Mouse (Mus musculus): ENCODE measurements around the gene Adcy3. TPM values are rescaled to one million over a fixed set of nuclear protein-coding genes. Genes with fewer than 3 reads are reported as not detected.
A peak's percentile ranks its signal among the peaks of the same experiment; 100 is the strongest.
"Not testable (repeated sequence)": the region's sequence is repeated elsewhere in the genome, so short reads cannot be mapped to it uniquely, and the experiment has no call there.

The Adcy3 gene
- polyA plus RNA-seq, 1 experiment from 2014 or later = 17.4 TPM

GRCm38 (mm10) chr12:4206106-4206505, 73.2 kb downstream of the Adcy3 start:
- Histone ChIP-seq H3K36me3 (peaks cover 60% of the 10 kb centered on the region), H3K27ac (replicated peaks) (no peak overlapping the region), H3K9ac (no peak overlapping the region), H3K4me2 (replicated peaks) (no peak overlapping the region), H3K4me1 (no peaks in the 10 kb centered on the region), H3K27me3 (no peaks in the 10 kb centered on the region), H3K4me3 (replicated peaks) (no peak overlapping the region), H3K9me3 (replicated peaks) (no peaks in the 10 kb centered on the region)
- 91% methylated on average over 11 of the region's 11 CpGs for WGBS
- ATAC-seq (ENCODE audit: insufficient number of reproducible peaks, low FRiP score, low TSS enrichment, low read depth) = no peak

- no peak for ATAC-seq (ENCODE audit: insufficient number of reproducible peaks, low FRiP score, low TSS enrichment, low read depth)
- WGBS = 79% methylated on average over 15 of the region's 15 CpGs
These were observed 75.7 kb downstream of the Adcy3 start for GRCm38 (mm10) chr12:4208405-4209133.

GRCm38 (mm10) chr12:4209196-4209595, 76.3 kb downstream of the Adcy3 start:
- no peak overlapping the region for H3K9ac ChIP-seq
- no peaks in the 10 kb centered on the region for H3K9me3 ChIP-seq (replicated peaks)
- peaks cover 68% of the 10 kb centered on the region for H3K36me3 ChIP-seq
- no peaks in the 10 kb centered on the region for H3K4me1 ChIP-seq
- no peak overlapping the region for H3K4me3 ChIP-seq (replicated peaks)
- no peak overlapping the region for H3K27ac ChIP-seq (replicated peaks)
- H3K4me2 ChIP-seq (replicated peaks) = no peak overlapping the region
- no peak for ATAC-seq (ENCODE audit: insufficient number of reproducible peaks, low FRiP score, low TSS enrichment, low read depth)
- WGBS = 95% methylated on average over 9 of the region's 9 CpGs
- no peaks in the 10 kb centered on the region for H3K27me3 ChIP-seq

More at GRCm38 (mm10) chr12:4208405-4209133, 75.7 kb downstream of the Adcy3 start:
- peaks cover 63% of the 10 kb centered on the region for H3K36me3 ChIP-seq
- H3K27ac ChIP-seq (replicated peaks) = no peak overlapping the region
- no peaks in the 10 kb centered on the region for H3K9me3 ChIP-seq (replicated peaks)
- no peak overlapping the region for H3K4me2 ChIP-seq (replicated peaks)
- no peak overlapping the region for H3K4me3 ChIP-seq (replicated peaks)
- no peaks in the 10 kb centered on the region for H3K4me1 ChIP-seq
- H3K27me3 ChIP-seq = no peaks in the 10 kb centered on the region
- no peak overlapping the region for H3K9ac ChIP-seq

- Histone ChIP-seq H3K9ac (no peak overlapping the region), H3K4me1 (no peaks in the 10 kb centered on the region), H3K4me3 (replicated peaks) (no peak overlapping the region), H3K36me3 (peaks cover 74% of the 10 kb centered on the region), H3K9me3 (replicated peaks) (no peaks in the 10 kb centered on the region), H3K27ac (replicated peaks) (no peak overlapping the region), H3K27me3 (no peaks in the 10 kb centered on the region), H3K4me2 (replicated peaks) (no peak overlapping the region)
- ATAC-seq (ENCODE audit: insufficient number of reproducible peaks, low FRiP score, low TSS enrichment, low read depth) = no peak
- 81% methylated on average over 9 of the region's 9 CpGs for WGBS
These were observed 78.3 kb downstream of the Adcy3 start for GRCm38 (mm10) chr12:4211174-4211573.

- Histone ChIP-seq H3K9me3 (replicated peaks) (no peaks in the 10 kb centered on the region), H3K4me1 (no peaks in the 10 kb centered on the region), H3K4me3 (replicated peaks) (no peak overlapping the region), H3K27ac (replicated peaks) (no peak overlapping the region), H3K27me3 (no peaks in the 10 kb centered on the region), H3K4me2 (replicated peaks) (no peak overlapping the region), H3K9ac (no peak overlapping the region), H3K36me3 (peaks cover 73% of the 10 kb centered on the region)
- WGBS = 55% methylated on average over 8 of the region's 8 CpGs
- ATAC-seq (ENCODE audit: insufficient number of reproducible peaks, low FRiP score, low TSS enrichment, low read depth) = peak; percentile 36; the same call in 1 of the 2 replicates
These were observed 80.0 kb downstream of the Adcy3 start for GRCm38 (mm10) chr12:4212908-4213307.

- Histone ChIP-seq H3K4me2 (replicated peaks) (no peak overlapping the region), H3K27me3 (no peaks in the 10 kb centered on the region), H3K9ac (no peak overlapping the region), H3K9me3 (replicated peaks) (no peaks in the 10 kb centered on the region), H3K4me3 (replicated peaks) (no peak overlapping the region), H3K27ac (replicated peaks) (no peak overlapping the region), H3K4me1 (peaks cover 12% of the 10 kb centered on the region), H3K36me3 (peaks cover 43% of the 10 kb centered on the region)
- 91% methylated on average over 7 of the region's 7 CpGs for WGBS
- ATAC-seq (ENCODE audit: insufficient number of reproducible peaks, low FRiP score, low TSS enrichment, low read depth) = no peak
These were observed 97.3 kb downstream of the Adcy3 start for GRCm38 (mm10) chr12:4230156-4230555.

GRCm38 (mm10) chr12:4232777-4233176, 99.9 kb downstream of the Adcy3 start:
- Histone ChIP-seq H3K9me3 (replicated peaks) (no peaks in the 10 kb centered on the region), H3K4me2 (replicated peaks) (peak overlapping the region; percentile 60), H3K4me3 (replicated peaks) (peak overlapping the region; percentile 57), H3K27me3 (no peaks in the 10 kb centered on the region), H3K27ac (replicated peaks) (no peak overlapping the region), H3K9ac (no peak overlapping the region), H3K4me1 (peaks cover 12% of the 10 kb centered on the region), H3K36me3 (peaks cover 21% of the 10 kb centered on the region; the same call in 1 of the 2 replicates)
- 32% methylated on average over 4 of the region's 4 CpGs for WGBS
- ATAC-seq (ENCODE audit: insufficient number of reproducible peaks, low FRiP score, low TSS enrichment, low read depth) = no peak

- H3K4me2 ChIP-seq (replicated peaks) = peak within 1 kb of the TSS; percentile 60
- peaks cover 20% of the 10 kb centered on the region for H3K36me3 ChIP-seq
- under 1% methylated on average over 50 of the region's 50 CpGs for whole genome bisulfite sequencing
- no peaks in the 10 kb centered on the region for H3K27me3 ChIP-seq
- H3K9me3 ChIP-seq (replicated peaks) = no peaks in the 10 kb centered on the region
- peaks cover 12% of the 10 kb centered on the region for H3K4me1 ChIP-seq
- peak within 1 kb of the TSS; percentile 55 for H3K9ac ChIP-seq
- ATAC-seq (ENCODE audit: insufficient number of reproducible peaks, low FRiP score, low TSS enrichment, low read depth) = peak; percentile 98
- H3K27ac ChIP-seq (replicated peaks) = peak within 1 kb of the TSS; percentile 94
- peak within 1 kb of the TSS; percentile 57 for H3K4me3 ChIP-seq (replicated peaks)
These were observed 100.9 kb downstream of the Adcy3 start, which contains the start of the genes Ptrhd1 and Cenpo for GRCm38 (mm10) chr12:4233572-4234508. Gene Ptrhd1, plus strand, starts transcription at chr12:4234027. Gene Cenpo, minus strand, starts transcription at chr12:4234294.

- H3K4me1 ChIP-seq = peaks cover 9% of the 10 kb centered on the region
- no peak overlapping the region for H3K27ac ChIP-seq (replicated peaks)
- no peak overlapping the region for H3K4me3 ChIP-seq (replicated peaks)
- no peak for ATAC-seq (ENCODE audit: insufficient number of reproducible peaks, low FRiP score, low TSS enrichment, low read depth)
- no peaks in the 10 kb centered on the region for H3K9me3 ChIP-seq (replicated peaks)
- no peaks in the 10 kb centered on the region for H3K27me3 ChIP-seq
- WGBS = 93% methylated on average over 15 of the region's 15 CpGs
- H3K36me3 ChIP-seq = peaks cover 5% of the 10 kb centered on the region; the same call in 1 of the 2 replicates
- no peak overlapping the region for H3K4me2 ChIP-seq (replicated peaks)
- no peak overlapping the region for H3K9ac ChIP-seq
These were observed 104.6 kb downstream of the Adcy3 start for GRCm38 (mm10) chr12:4237481-4237880.

- H3K4me3 ChIP-seq (replicated peaks); ATAC-seq (ENCODE audit: insufficient number of reproducible peaks, low FRiP score, low TSS enrichment, low read depth); H3K9me3 ChIP-seq (replicated peaks); H3K36me3 ChIP-seq; H3K27ac ChIP-seq (replicated peaks); H3K4me1 ChIP-seq; H3K27me3 ChIP-seq; H3K9ac ChIP-seq; H3K4me2 ChIP-seq (replicated peaks): not testable (repeated sequence)
- WGBS = 85% methylated on average over 8 of the region's 8 CpGs
These were observed 107.4 kb downstream of the Adcy3 start for GRCm38 (mm10) chr12:4240281-4240680.

- Histone ChIP-seq H3K27me3 (no peaks in the 10 kb centered on the region), H3K27ac (replicated peaks) (no peak overlapping the region), H3K4me3 (replicated peaks) (no peak overlapping the region), H3K4me2 (replicated peaks) (no peak overlapping the region), H3K9me3 (replicated peaks) (no peaks in the 10 kb centered on the region), H3K36me3 (0 out of 2 replicates have a peak, but pooled peaks cover 3% of the 10 kb centered on the region), H3K9ac (no peak overlapping the region), H3K4me1 (no peaks in the 10 kb centered on the region)
- ATAC-seq (ENCODE audit: insufficient number of reproducible peaks, low FRiP score, low TSS enrichment, low read depth) = no peak
- WGBS = 70% methylated on average over 2 of the region's 2 CpGs
These were observed 110.9 kb downstream of the Adcy3 start for GRCm38 (mm10) chr12:4243805-4244204.

Measured in embryonic facial prominence, embryonic 15.5 days (tissue).